Mouse (Mus musculus) lung, embryonic 14.5 days (tissue): ENCODE measurements around the gene Ak6. TPM values are rescaled to one million over a fixed set of nuclear protein-coding genes. Genes with fewer than 3 reads are reported as not detected.
A peak's percentile ranks its signal among the peaks of the same experiment; 100 is the strongest.

Experiments
- ATAC-seq: fragments of 200-750 bp; cut with Nextera tagmentation; 2 replicates; pipeline ENCODE4 v1.8.0; 2017; ENCODE audit warnings: mild to moderate bottlenecking, moderate TSS enrichment, moderate library complexity; ENCODE audit not compliant: insufficient read depth
- DNase-seq: peaks from one replicate; pipeline ENCODE4 v3.0.0-alpha.2; 2015
- H3K27ac ChIP-seq: fragments of 300-500 bp; sonication (generic); 2 replicates; pipeline ENCODE4 v1.5.1; 2014; ENCODE audit warnings: low read depth, mild to moderate bottlenecking, moderate library complexity
- H3K27me3 ChIP-seq: fragments of 300-500 bp; sonication (generic); 2 replicates; pipeline ENCODE4 v1.6.1; 2014; ENCODE audit warnings: low read length, control low read depth; ENCODE audit not compliant: insufficient read depth
- H3K36me3 ChIP-seq: fragments of 300-500 bp; sonication (generic); 2 replicates; pipeline ENCODE4 v1.6.1; 2014; ENCODE audit warnings: control low read depth; ENCODE audit not compliant: insufficient read depth
- H3K4me1 ChIP-seq: fragments of 300-500 bp; sonication (generic); 2 replicates; pipeline ENCODE4 v1.6.1; 2014; ENCODE audit warnings: antibody characterized with exemption, control low read depth; ENCODE audit not compliant: insufficient read depth
- H3K4me2 ChIP-seq: fragments of 300-500 bp; sonication (generic); 2 replicates; pipeline ENCODE4 v1.6.1; 2014; ENCODE audit warnings: mild to moderate bottlenecking
- H3K4me3 ChIP-seq: fragments of 300-500 bp; sonication (generic); 2 replicates; pipeline ENCODE4 v1.5.1; 2014; ENCODE audit warnings: low read depth, low read length
- H3K9ac ChIP-seq: fragments of 300-500 bp; sonication (generic); 2 replicates; pipeline ENCODE4 v1.6.1; 2014
- H3K9me3 ChIP-seq: fragments of 300-500 bp; sonication (generic); 2 replicates; pipeline ENCODE4 v1.6.1; 2016; ENCODE audit warnings: low read depth, low read length, control low read depth
- CTCF ChIP-seq: IDR thresholded peaks from 2 replicates; pipeline ENCODE4 v1.5.1; 2016; ENCODE audit warnings: antibody characterized with exemption, low read depth
- WGBS: fragments of 180-500 bp; shearing (Covaris S2); extraction: QIAGEN DNeasy Blood & Tissue Kit; methylation state at CpG from one replicate; pipeline ENCODE4 v1.1.7; 2014; 5-methylcytosine and 5-hydroxymethylcytosine counted together
- polyA plus RNA-seq: library from polyadenylated mRNA; unstranded; fragments of >200 nt; fragmentation: Nextera tagmentation; extraction: Ambion mirVana; gene quantifications from 2 replicates; pipeline ENCODE4 v1.2.1, GENCODE M21; 2014

The Ak6 gene
- polyA plus RNA-seq, 1 experiment from 2014 or later, result 300 TPM

- no peaks in the 10 kb centered on the region for H3K4me1 ChIP-seq
- no peak overlapping the region for H3K4me2 ChIP-seq
- DNase-seq, result no peak
- TF ChIP-seq CTCF, result peak; percentile 36; the same call in 1 of the 2 replicates
- H3K9ac ChIP-seq, result no peak overlapping the region
- WGBS, result 86% methylated on average over 8 of the region's 8 CpGs
- H3K27me3 ChIP-seq, result no peaks in the 10 kb centered on the region
- no peak for ATAC-seq
- no peak overlapping the region for H3K4me3 ChIP-seq
- H3K36me3 ChIP-seq, result peaks cover 8% of the 10 kb centered on the region; the same call in 1 of the 2 replicates
- no peak overlapping the region for H3K27ac ChIP-seq
- H3K9me3 ChIP-seq, result no peaks in the 10 kb centered on the region
Measured at GRCm38 (mm10) chr13:100607756-100608155, 43.0 kb upstream of the Ak6 start.

DNA sequence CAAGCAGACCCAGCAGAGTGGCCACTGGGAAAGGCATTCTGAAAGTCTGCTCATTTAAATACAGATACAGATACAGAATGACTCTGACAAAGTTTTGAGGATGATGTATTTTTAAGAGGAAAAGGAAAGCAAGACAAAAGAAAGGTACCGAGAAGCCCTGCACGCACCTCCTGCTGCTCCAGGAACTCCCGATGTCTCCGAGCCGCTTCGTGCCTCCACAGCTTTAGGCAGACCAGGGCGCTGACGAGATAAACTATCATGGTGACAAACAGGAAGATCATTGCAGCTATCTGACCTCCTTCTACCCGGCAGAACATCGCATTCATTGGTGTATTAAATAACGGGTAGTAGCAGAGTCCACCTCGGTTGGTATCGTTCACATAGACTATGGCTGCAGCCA is 39.5 kb upstream of the Ak6 start:
- peaks cover 8% of the 10 kb centered on the region; the same call in 1 of the 2 replicates for H3K36me3 ChIP-seq
- 91% methylated on average over 13 of the region's 13 CpGs for WGBS
- no peak for TF ChIP-seq CTCF
- DNase-seq (no peak), ATAC-seq (no peak)
- no peak overlapping the region for H3K4me2 ChIP-seq
- no peaks in the 10 kb centered on the region for H3K9me3 ChIP-seq
- H3K27me3 ChIP-seq, result peaks cover 2% of the 10 kb centered on the region; the same call in 1 of the 2 replicates
- no peak overlapping the region for H3K4me3 ChIP-seq
- no peak overlapping the region for H3K27ac ChIP-seq
- no peak overlapping the region for H3K9ac ChIP-seq
- no peaks in the 10 kb centered on the region for H3K4me1 ChIP-seq

- no peaks in the 10 kb centered on the region for H3K4me1 ChIP-seq
- DNase-seq (no peak), ATAC-seq (no peak)
- TF ChIP-seq CTCF, result no peak
- 92% methylated on average over 10 of the region's 10 CpGs for WGBS
- H3K27ac ChIP-seq, result no peak overlapping the region
- H3K27me3 ChIP-seq, result peaks cover 9% of the 10 kb centered on the region; the same call in 1 of the 2 replicates
- no peak overlapping the region for H3K9ac ChIP-seq
- no peak overlapping the region for H3K4me2 ChIP-seq
- no peak overlapping the region for H3K4me3 ChIP-seq
- no peaks in the 10 kb centered on the region for H3K9me3 ChIP-seq
- H3K36me3 ChIP-seq, result peaks cover 8% of the 10 kb centered on the region; the same call in 1 of the 2 replicates
Measured at GRCm38 (mm10) chr13:100612251-100612650, 38.5 kb upstream of the Ak6 start.

DNA sequence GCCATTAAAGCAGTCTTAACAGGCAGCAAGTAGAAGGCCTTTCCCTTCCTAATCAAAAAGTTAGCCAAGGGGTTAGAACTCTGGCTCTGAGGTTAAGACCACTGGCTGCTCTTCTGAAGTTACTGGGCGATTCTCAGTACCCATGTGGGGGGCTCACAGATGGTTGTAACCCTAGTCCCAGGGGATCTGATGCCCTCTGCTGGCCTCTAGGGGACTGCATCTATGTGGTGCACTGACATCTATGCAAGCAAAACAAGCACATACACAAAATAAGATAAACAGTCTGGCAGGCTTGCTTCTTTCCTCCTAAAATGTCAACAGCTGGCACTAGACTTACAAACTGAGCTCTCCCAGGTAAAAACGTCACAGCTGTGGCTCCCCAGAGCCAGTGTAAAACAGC is 37.9 kb upstream of the Ak6 start:
- TF ChIP-seq CTCF, result peak; percentile 38
- WGBS, result 58% methylated on average over 2 of the region's 2 CpGs
- ATAC-seq, result no peak

GRCm38 (mm10) chr13:100616181-100617087 is 34.3 kb upstream of the Ak6 start, which contains the start of gene Marveld2:
Marveld2 (minus strand) TSS chr13:100616971.
- peak within 1 kb of the TSS; percentile 74 for H3K27ac ChIP-seq
- TF ChIP-seq CTCF, result no peak
- H3K9ac ChIP-seq, result peak within 1 kb of the TSS; percentile 60
- DNase-seq (peak; percentile 64), ATAC-seq (peak; percentile 88)
- peaks cover 9% of the 10 kb centered on the region; the same call in 1 of the 2 replicates for H3K27me3 ChIP-seq
- peaks cover 36% of the 10 kb centered on the region for H3K36me3 ChIP-seq
- no peaks in the 10 kb centered on the region for H3K4me1 ChIP-seq
- peak within 1 kb of the TSS; percentile 73 for H3K4me2 ChIP-seq
- H3K9me3 ChIP-seq, result no peaks in the 10 kb centered on the region
- 4% methylated on average over 77 of the region's 77 CpGs for WGBS
- H3K4me3 ChIP-seq, result peak within 1 kb of the TSS; percentile 56

More for the DNA sequence above, 37.9 kb upstream of the Ak6 start:
- Histone ChIP-seq H3K36me3 (peaks cover 15% of the 10 kb centered on the region), H3K4me2 (no peak overlapping the region), H3K9ac (no peak overlapping the region), H3K4me3 (no peak overlapping the region), H3K4me1 (no peaks in the 10 kb centered on the region), H3K27ac (no peak overlapping the region), H3K9me3 (no peaks in the 10 kb centered on the region), H3K27me3 (peaks cover 9% of the 10 kb centered on the region; the same call in 1 of the 2 replicates)
- peak; percentile 14 for DNase-seq

DNA sequence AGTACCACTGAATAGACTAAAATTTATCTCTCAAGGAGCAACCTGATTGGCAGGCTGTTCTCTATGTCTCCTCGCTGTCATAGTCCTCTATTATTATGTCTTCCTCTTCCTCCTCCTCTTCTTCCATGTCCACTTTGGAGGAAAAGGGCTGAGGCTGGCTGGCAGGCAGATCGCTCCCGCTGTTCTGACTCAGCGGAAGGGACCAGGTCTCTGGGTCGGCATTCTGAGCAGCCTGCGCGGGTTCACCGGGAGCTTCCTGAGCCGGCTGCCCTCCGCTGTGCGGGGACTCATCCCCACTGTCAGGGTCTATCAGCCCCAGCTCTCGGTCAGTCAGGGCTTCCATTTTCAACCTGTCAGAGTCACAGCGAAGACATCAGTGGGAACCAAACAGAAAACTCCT is 33.2 kb upstream of the Ak6 start:
- H3K36me3 ChIP-seq, result peaks cover 42% of the 10 kb centered on the region
- DNase-seq (no peak), ATAC-seq (no peak)
- no peak overlapping the region for H3K9ac ChIP-seq
- no peak overlapping the region for H3K4me3 ChIP-seq
- TF ChIP-seq CTCF, result no peak
- H3K9me3 ChIP-seq, result no peaks in the 10 kb centered on the region
- peaks cover 9% of the 10 kb centered on the region; the same call in 1 of the 2 replicates for H3K27me3 ChIP-seq
- H3K4me2 ChIP-seq, result no peak overlapping the region
- H3K4me1 ChIP-seq, result no peaks in the 10 kb centered on the region
- H3K27ac ChIP-seq, result no peak overlapping the region
- 79% methylated on average over 13 of the region's 13 CpGs for WGBS

- H3K4me1 ChIP-seq, result no peaks in the 10 kb centered on the region
- ATAC-seq (no peak), DNase-seq (no peak)
- no peaks in the 10 kb centered on the region; the same call in 1 of the 2 replicates for H3K27me3 ChIP-seq
- no peaks in the 10 kb centered on the region for H3K9me3 ChIP-seq
- H3K9ac ChIP-seq, result no peak overlapping the region
- H3K4me3 ChIP-seq, result no peak overlapping the region
- H3K4me2 ChIP-seq, result no peak overlapping the region
- 69% methylated on average over 4 of the region's 4 CpGs for WGBS
- H3K27ac ChIP-seq, result no peak overlapping the region
- peaks cover 75% of the 10 kb centered on the region for H3K36me3 ChIP-seq
- TF ChIP-seq CTCF, result no peak
Measured at GRCm38 (mm10) chr13:100622241-100622640, 28.5 kb upstream of the Ak6 start.
